ENCODE assay signal across 9 mouse cellular contexts in the genomic region with DNA sequence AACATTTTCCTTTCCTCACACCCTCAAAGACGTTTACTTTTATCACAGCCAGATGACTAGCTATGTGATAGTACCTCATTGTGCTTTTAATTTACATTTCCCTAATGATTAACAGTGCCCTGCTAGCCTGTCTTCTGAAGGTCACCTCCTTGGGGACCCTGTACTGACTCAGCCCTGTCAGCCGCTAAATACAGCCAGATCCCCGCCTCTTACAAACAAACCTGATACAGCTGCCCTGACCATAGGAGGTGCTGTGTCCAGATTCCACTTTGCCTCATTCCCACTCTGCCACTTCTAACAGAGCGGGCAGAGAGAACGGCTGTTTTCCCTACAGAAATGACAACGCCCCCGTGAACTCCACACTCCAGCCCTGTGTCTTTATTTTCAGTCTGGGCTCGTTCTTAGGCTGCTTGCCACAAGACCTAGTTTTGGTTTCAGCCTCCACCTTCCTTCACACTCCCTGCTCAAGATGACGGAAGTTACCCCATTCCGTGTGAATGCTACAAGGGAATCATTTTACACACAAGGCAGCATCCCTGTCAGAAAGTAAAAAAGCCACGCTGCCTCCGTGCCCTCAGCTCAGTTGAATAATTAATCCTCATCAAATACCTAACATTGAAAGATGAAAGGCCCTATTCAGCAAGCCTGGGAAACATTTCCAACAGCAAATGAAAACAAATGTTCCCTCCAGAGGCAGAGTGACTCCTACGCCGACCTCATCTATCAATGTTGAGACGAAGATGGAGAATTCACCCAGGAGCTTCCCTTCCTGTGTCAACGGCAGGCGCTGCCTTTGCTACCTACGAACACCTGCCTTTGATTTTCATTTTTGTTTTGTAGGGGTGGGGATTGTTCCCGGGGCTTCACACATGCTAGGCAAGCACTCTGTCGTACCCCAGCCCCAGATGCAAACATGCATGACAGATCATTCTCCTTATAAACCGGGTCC.
DNase-seq lines count a peak whose midpoint lies in the region; ATAC-seq and TF ChIP-seq lines count a peak whose summit lies in the region.
"Had no signal": no experiment of that assay in that cellular context is flagged by ENCODE, and none has a peak within 500 bp of the region (broad histone marks: within the 10 kb centered on the region; RNA-seq: fewer than 3 reads in every experiment).

No protein-coding gene starts in this region.

- peak overlapping the region; percentile 15; the same call in 1 of the 2 replicates for H3K4me3 ChIP-seq in layer of hippocampus, adult 2 months
- H3K4me3 ChIP-seq in hindbrain, postnatal 0 days (ENCODE audit: low read length) = no peak overlapping the region
- H3K4me3 ChIP-seq in liver, postnatal 0 days (ENCODE audit: low read depth, low read length) = no peak overlapping the region

- H3K9me3 ChIP-seq in hindbrain, postnatal 0 days (ENCODE audit: low read length) = no peaks in the 10 kb centered on the region
- H3K9me3 ChIP-seq in liver, postnatal 0 days (ENCODE audit: low read length) = no peaks in the 10 kb centered on the region
- H3K9me3 ChIP-seq: G1E had no signal

- no peak for TF ChIP-seq EP300 in liver, postnatal 0 days (IDR thresholded peaks at IDR 0.05; ENCODE audit: low read depth)

- TF ChIP-seq CTCF in layer of hippocampus, adult 2 months (conservative IDR thresholded peaks at IDR 0.05) = peak; percentile 24
- peak; percentile 30; the same call in 1 of the 2 replicates for TF ChIP-seq CTCF in hindbrain, postnatal 0 days (IDR thresholded peaks at IDR 0.05; ENCODE audit: low read depth)
- peak; percentile 45 for TF ChIP-seq CTCF in liver, postnatal 0 days (IDR thresholded peaks at IDR 0.05; ENCODE audit: low read depth)

- ATAC-seq in hindbrain, postnatal 0 days = peak; percentile 32; the same call in 1 of the 2 replicates
- ATAC-seq in liver, postnatal 0 days = peak; percentile 92
- ATAC-seq in megakaryocyte progenitor cell, adult 5-6 weeks (replicated peaks; ENCODE audit: poor library complexity) = no peak

- DNase-seq in layer of hippocampus, adult 2 months (ENCODE audit: low spot score in 2 of 2) = no peak
- no peak for DNase-seq in layer of hippocampus, adult 9-11 months
- peak; percentile 31 for DNase-seq in embryo, embryonic 9.5 days (ENCODE audit: extremely low spot score)
- peak; percentile 32 for DNase-seq in hindbrain, postnatal 0 days (ENCODE audit: low spot score)
- peak; percentile 28 for DNase-seq in liver, postnatal 0 days
- no peak for DNase-seq in spleen, postnatal 36 days (ENCODE audit: low spot score in 2 of 2)
- DNase-seq in cerebellum, postnatal 10 days = no peak

- H3K27ac ChIP-seq in layer of hippocampus, adult 2 months = peak overlapping the region; percentile 64; the same call in 1 of the 2 replicates
- no peak overlapping the region; the same call in 1 of the 2 replicates for H3K27ac ChIP-seq in hindbrain, postnatal 0 days
- peak overlapping the region; percentile 57 for H3K27ac ChIP-seq in liver, postnatal 0 days (ENCODE audit: low read depth)

- H3K36me3 ChIP-seq in hindbrain, postnatal 0 days (ENCODE audit: insufficient read depth, low read length) = no peaks in the 10 kb centered on the region
- H3K36me3 ChIP-seq in liver, postnatal 0 days (replicated peaks; ENCODE audit: insufficient read depth, low read length) = 0 out of 2 replicates have a peak, but pooled peaks cover 6% of the 10 kb centered on the region
- H3K36me3 ChIP-seq: G1E had no signal

- 0 out of 2 replicates have a peak, but pooled peaks cover 3% of the 10 kb centered on the region for H3K4me1 ChIP-seq in hindbrain, postnatal 0 days (ENCODE audit: insufficient read depth, low read length)
- H3K4me1 ChIP-seq in liver, postnatal 0 days (ENCODE audit: insufficient read depth) = peaks cover 6% of the 10 kb centered on the region; the same call in 1 of the 2 replicates

- no peak overlapping the region for H3K9ac ChIP-seq in hindbrain, postnatal 0 days (replicated peaks; ENCODE audit: low read length)
- H3K9ac ChIP-seq in liver, postnatal 0 days (replicated peaks) = no peak overlapping the region

- H3K27me3 ChIP-seq in hindbrain, postnatal 0 days (ENCODE audit: insufficient read depth, low read length) = no peaks in the 10 kb centered on the region
- H3K27me3 ChIP-seq in liver, postnatal 0 days (ENCODE audit: insufficient read depth, low read length) = no peaks in the 10 kb centered on the region

- 0 out of 2 replicates have a peak overlapping the region, but pooled peaks have one; percentile 13 for H3K4me2 ChIP-seq in hindbrain, postnatal 0 days (ENCODE audit: low read depth, low read length)
- no peak overlapping the region for H3K4me2 ChIP-seq in liver, postnatal 0 days (ENCODE audit: low read depth, low read length)

- 39% methylated on average over 21 of the region's 21 CpGs for WGBS in hindbrain, postnatal 0 days
- WGBS in liver, postnatal 0 days (ENCODE audit: insufficient replicate concordance) = 59% methylated on average over 21 of the region's 21 CpGs

Comparison
In these comparisons a context has a peak if more than half of its experiments do, and no peak if none do; other contexts are left out.
1. DNase-seq: peak in embryo, embryonic 9.5 days (single experiment), hindbrain, postnatal 0 days (single experiment) and liver, postnatal 0 days (single experiment); none in layer of hippocampus, adult 2 months (0 of 2), layer of hippocampus, adult 9-11 months (single experiment), spleen, postnatal 36 days (0 of 2) and cerebellum, postnatal 10 days (0 of 2).
2. Peak in every context shown above with its lines, with median percentiles within 50 percentile points of each other: CTCF ChIP-seq.